Mouse (Mus musculus) embryonic facial prominence, embryonic 14.5 days (tissue): ENCODE measurements around the gene Arf3. TPM values are rescaled to one million over a fixed set of nuclear protein-coding genes. Genes with fewer than 3 reads are reported as not detected.

Experiments
- ATAC-seq: fragments of 200-750 bp; cut with Nextera tagmentation; 2 replicates; pipeline ENCODE4 v1.8.0; 2017; ENCODE audit warnings: low read depth, moderate number of reproducible peaks, moderate TSS enrichment
- DNase-seq: peaks from one replicate; pipeline ENCODE4 v3.0.0-alpha.2; 2015; ENCODE audit warnings: low spot score
- H3K27ac ChIP-seq: fragments of 300-500 bp; sonication (generic); replicated peaks from 2 replicates; pipeline ENCODE4 v1.5.1; 2014; ENCODE audit warnings: low read depth, mild to moderate bottlenecking, low read length, moderate library complexity
- H3K27me3 ChIP-seq: fragments of 300-500 bp; sonication (generic); replicated peaks from 2 replicates; pipeline ENCODE4 v1.6.1; 2014; ENCODE audit warnings: low read length; ENCODE audit not compliant: control insufficient read depth, insufficient read depth
- H3K36me3 ChIP-seq: fragments of 300-500 bp; sonication (generic); 2 replicates; pipeline ENCODE4 v1.6.1; 2014; ENCODE audit warnings: low read length, mixed read lengths; ENCODE audit not compliant: control insufficient read depth, insufficient read depth
- H3K4me1 ChIP-seq: fragments of 300-500 bp; sonication (generic); 2 replicates; pipeline ENCODE4 v1.6.1; 2014; ENCODE audit warnings: antibody characterized with exemption, low read length; ENCODE audit not compliant: control insufficient read depth, insufficient read depth
- H3K4me2 ChIP-seq: fragments of 300-500 bp; sonication (generic); 2 replicates; pipeline ENCODE4 v1.6.1; 2014; ENCODE audit warnings: low read depth, mild to moderate bottlenecking, low read length, moderate library complexity, mixed read lengths
- H3K4me3 ChIP-seq: fragments of 300-500 bp; sonication (generic); 2 replicates; pipeline ENCODE4 v1.5.1; 2014; ENCODE audit warnings: low read depth, mild to moderate bottlenecking, low read length
- H3K9ac ChIP-seq: fragments of 300-500 bp; sonication (generic); 2 replicates; pipeline ENCODE4 v1.6.1; 2014; ENCODE audit warnings: low read depth, mild to moderate bottlenecking, low read length, moderate library complexity, mixed read lengths
- H3K9me3 ChIP-seq: fragments of 300-500 bp; sonication (generic); 2 replicates; pipeline ENCODE4 v1.6.1; 2016; ENCODE audit warnings: low read length; ENCODE audit not compliant: control insufficient read depth
- WGBS: fragments of 180-500 bp; shearing (Covaris S2); extraction: QIAGEN DNeasy Blood & Tissue Kit; methylation state at CpG from one replicate; pipeline ENCODE4 v1.1.7; 2014; 5-methylcytosine and 5-hydroxymethylcytosine counted together
- polyA plus RNA-seq: library from polyadenylated mRNA; unstranded; fragments of >200 nt; fragmentation: Nextera tagmentation; extraction: Ambion mirVana; gene quantifications from 2 replicates; pipeline ENCODE4 v1.2.1, GENCODE M21; 2014

Arf3 gene
- polyA plus RNA-seq, 1 experiment from 2014 or later, result 33.9 TPM

- DNase-seq, result peak; percentile 72
- Histone ChIP-seq H3K9ac (peak overlapping the region; percentile 43), H3K9me3 (no peaks in the 10 kb centered on the region), H3K4me3 (peak overlapping the region; percentile 41), H3K4me1 (peaks cover 20% of the 10 kb centered on the region), H3K4me2 (peak overlapping the region; percentile 70), H3K27ac (no peak overlapping the region), H3K27me3 (peaks cover 96% of the 10 kb centered on the region), H3K36me3 (no peaks in the 10 kb centered on the region)
- no peak for ATAC-seq
- 2% methylated on average over 56 of the region's 64 CpGs for WGBS
Observed at GRCm38 (mm10) chr15:98805324-98806040, 42.5 kb upstream of the Arf3 start.

- ATAC-seq (no peak), DNase-seq (peak; percentile 67)
- Histone ChIP-seq H3K9ac (no peak overlapping the region), H3K4me1 (peaks cover 20% of the 10 kb centered on the region), H3K27ac (no peak overlapping the region), H3K36me3 (no peaks in the 10 kb centered on the region), H3K4me2 (peak overlapping the region; percentile 45), H3K27me3 (peaks cover 100% of the 10 kb centered on the region), H3K4me3 (peak overlapping the region; percentile 20; the same call in 1 of the 2 replicates), H3K9me3 (no peaks in the 10 kb centered on the region)
- WGBS, result under 1% methylated on average over 32 of the region's 32 CpGs
Observed at GRCm38 (mm10) chr15:98804054-98804453, 41.0 kb upstream of the Arf3 start.

GRCm38 (mm10) chr15:98802926-98803325, 39.9 kb upstream of the Arf3 start:
- Histone ChIP-seq H3K36me3 (no peaks in the 10 kb centered on the region), H3K4me2 (no peak overlapping the region), H3K9ac (no peak overlapping the region), H3K9me3 (no peaks in the 10 kb centered on the region), H3K27ac (no peak overlapping the region), H3K27me3 (peaks cover 100% of the 10 kb centered on the region), H3K4me1 (peaks cover 13% of the 10 kb centered on the region), H3K4me3 (no peak overlapping the region)
- no peak for ATAC-seq
- no peak for DNase-seq
- 5% methylated on average over 8 of the region's 8 CpGs for WGBS

- DNase-seq, result peak; percentile 72
- WGBS, result 12% methylated on average over 12 of the region's 12 CpGs
- H3K9ac ChIP-seq, result no peak overlapping the region
- no peak overlapping the region for H3K27ac ChIP-seq
- H3K36me3 ChIP-seq, result no peaks in the 10 kb centered on the region
- H3K9me3 ChIP-seq, result no peaks in the 10 kb centered on the region
- no peak overlapping the region for H3K4me2 ChIP-seq
- H3K4me3 ChIP-seq, result no peak overlapping the region
- H3K27me3 ChIP-seq, result peaks cover 99% of the 10 kb centered on the region
- ATAC-seq, result no peak
- no peaks in the 10 kb centered on the region for H3K4me1 ChIP-seq
Observed at GRCm38 (mm10) chr15:98799396-98799795, 36.4 kb upstream of the Arf3 start.

GRCm38 (mm10) chr15:98798903-98799302, 35.9 kb upstream of the Arf3 start:
- Histone ChIP-seq H3K27ac (no peak overlapping the region), H3K9me3 (no peaks in the 10 kb centered on the region), H3K4me3 (no peak overlapping the region), H3K27me3 (peaks cover 99% of the 10 kb centered on the region), H3K36me3 (no peaks in the 10 kb centered on the region), H3K9ac (no peak overlapping the region), H3K4me2 (no peak overlapping the region), H3K4me1 (no peaks in the 10 kb centered on the region)
- ATAC-seq (no peak), DNase-seq (no peak)
- 42% methylated on average over 3 of the region's 3 CpGs for WGBS

GRCm38 (mm10) chr15:98797835-98798492, 35.0 kb upstream of the Arf3 start:
- H3K9me3 ChIP-seq, result no peaks in the 10 kb centered on the region
- no peak overlapping the region for H3K4me3 ChIP-seq
- WGBS, result 3% methylated on average over 22 of the region's 28 CpGs
- ATAC-seq (peak; percentile 63; the same call in 1 of the 2 replicates), DNase-seq (peak; percentile 64)
- H3K27me3 ChIP-seq, result peaks cover 99% of the 10 kb centered on the region
- H3K27ac ChIP-seq, result no peak overlapping the region
- peak overlapping the region; percentile 25; the same call in 1 of the 2 replicates for H3K9ac ChIP-seq
- no peaks in the 10 kb centered on the region for H3K36me3 ChIP-seq
- 0 out of 2 replicates have a peak, but pooled peaks cover under 1% of the 10 kb centered on the region for H3K4me1 ChIP-seq
- peak overlapping the region; percentile 12; the same call in 1 of the 2 replicates for H3K4me2 ChIP-seq

- H3K4me3 ChIP-seq, result no peak overlapping the region
- ATAC-seq, result peak; percentile 34; the same call in 1 of the 2 replicates
- H3K27me3 ChIP-seq, result peaks cover 99% of the 10 kb centered on the region
- no peak for DNase-seq
- no peak overlapping the region for H3K4me2 ChIP-seq
- no peaks in the 10 kb centered on the region for H3K9me3 ChIP-seq
- 3% methylated on average over 12 of the region's 13 CpGs for WGBS
- 0 out of 2 replicates have a peak, but pooled peaks cover 9% of the 10 kb centered on the region for H3K4me1 ChIP-seq
- no peaks in the 10 kb centered on the region for H3K36me3 ChIP-seq
- no peak overlapping the region for H3K27ac ChIP-seq
- H3K9ac ChIP-seq, result no peak overlapping the region
Observed at GRCm38 (mm10) chr15:98796803-98797595, 34.0 kb upstream of the Arf3 start.

GRCm38 (mm10) chr15:98793141-98793698, 30.2 kb upstream of the Arf3 start:
- peak overlapping the region; percentile 33; the same call in 1 of the 2 replicates for H3K4me3 ChIP-seq
- 0 out of 2 replicates have a peak, but pooled peaks cover 9% of the 10 kb centered on the region for H3K4me1 ChIP-seq
- H3K4me2 ChIP-seq, result peak overlapping the region; percentile 48; the same call in 1 of the 2 replicates

More at GRCm38 (mm10) chr15:98793141-98793698, 30.2 kb upstream of the Arf3 start:
- Histone ChIP-seq H3K9me3 (no peaks in the 10 kb centered on the region), H3K9ac (no peak overlapping the region), H3K36me3 (no peaks in the 10 kb centered on the region), H3K27ac (no peak overlapping the region), H3K27me3 (peaks cover 99% of the 10 kb centered on the region)
- DNase-seq (no peak), ATAC-seq (no peak)
- 5% methylated on average over 13 of the region's 13 CpGs for WGBS
